Mouse (Mus musculus) mesoderm, embryonic 11.5 days (tissue): ENCODE measurements at regions not wholly inside any gene's neighbourhood (a gene's known extent, or its start where the extent isn't known, plus 50 kb on each side); places are given as distances from the start of the nearest gene placed in this dataset.
A peak's percentile ranks its signal among the peaks of the same experiment; 100 is the strongest.

Experiments used
- DNase-seq: peaks from one replicate; pipeline ENCODE4 v3.0.0-alpha.2; 2012; ENCODE audit warnings: low read depth, low spot score

- no peak for DNase-seq
These were observed 93.7 kb upstream of the Dlx2 start for GRCm38 (mm10) chr2:71640251-71640650.

- DNase-seq: peak; percentile 48
These were observed 97.5 kb upstream of the Dlx2 start for GRCm38 (mm10) chr2:71644038-71644470.

- DNase-seq: no peak
These were observed 97.4 kb upstream of the Itga6 start for GRCm38 (mm10) chr2:71647914-71648497.

- peak; percentile 52 for DNase-seq
These were observed 93.8 kb upstream of the Itga6 start for GRCm38 (mm10) chr2:71651662-71652061.

- peak; percentile 59 for DNase-seq
These were observed 93.1 kb upstream of the Itga6 start for GRCm38 (mm10) chr2:71652261-71652801.

- no peak for DNase-seq
These were observed 90.5 kb upstream of the Itga6 start for GRCm38 (mm10) chr2:71654817-71655503.

- peak; percentile 86 for DNase-seq
These were observed 89.7 kb upstream of the Itga6 start for GRCm38 (mm10) chr2:71655504-71656390.

GRCm38 (mm10) chr2:71656611-71657244 is 88.7 kb upstream of the Itga6 start:
- no peak for DNase-seq

GRCm38 (mm10) chr2:71661438-71661837 is 84.0 kb upstream of the Itga6 start:
- no peak for DNase-seq

GRCm38 (mm10) chr2:71661986-71662385 is 83.4 kb upstream of the Itga6 start:
- DNase-seq: no peak

- no peak for DNase-seq
These were observed 82.0 kb upstream of the Itga6 start for GRCm38 (mm10) chr2:71663453-71663852.

- DNase-seq: no peak
These were observed 78.5 kb upstream of the Itga6 start for GRCm38 (mm10) chr2:71666927-71667326.

- DNase-seq: no peak
These were observed 77.7 kb upstream of the Itga6 start for GRCm38 (mm10) chr2:71667746-71668145.

- DNase-seq: no peak
These were observed 75.1 kb upstream of the Itga6 start for GRCm38 (mm10) chr2:71670228-71670790.

- no peak for DNase-seq
These were observed 74.5 kb upstream of the Itga6 start for GRCm38 (mm10) chr2:71670882-71671281.

- peak; percentile 50 for DNase-seq
These were observed 72.1 kb upstream of the Itga6 start for GRCm38 (mm10) chr2:71673087-71673920.

- no peak for DNase-seq
These were observed 64.7 kb upstream of the Itga6 start for GRCm38 (mm10) chr2:71680746-71681145.

- DNase-seq: no peak
These were observed 64.3 kb upstream of the Itga6 start for GRCm38 (mm10) chr2:71681148-71681547.

GRCm38 (mm10) chr2:71683375-71683774 is 62.0 kb upstream of the Itga6 start:
- no peak for DNase-seq

GRCm38 (mm10) chr2:71685239-71685638 is 60.2 kb upstream of the Itga6 start:
- no peak for DNase-seq
